In the genomic region with DNA sequence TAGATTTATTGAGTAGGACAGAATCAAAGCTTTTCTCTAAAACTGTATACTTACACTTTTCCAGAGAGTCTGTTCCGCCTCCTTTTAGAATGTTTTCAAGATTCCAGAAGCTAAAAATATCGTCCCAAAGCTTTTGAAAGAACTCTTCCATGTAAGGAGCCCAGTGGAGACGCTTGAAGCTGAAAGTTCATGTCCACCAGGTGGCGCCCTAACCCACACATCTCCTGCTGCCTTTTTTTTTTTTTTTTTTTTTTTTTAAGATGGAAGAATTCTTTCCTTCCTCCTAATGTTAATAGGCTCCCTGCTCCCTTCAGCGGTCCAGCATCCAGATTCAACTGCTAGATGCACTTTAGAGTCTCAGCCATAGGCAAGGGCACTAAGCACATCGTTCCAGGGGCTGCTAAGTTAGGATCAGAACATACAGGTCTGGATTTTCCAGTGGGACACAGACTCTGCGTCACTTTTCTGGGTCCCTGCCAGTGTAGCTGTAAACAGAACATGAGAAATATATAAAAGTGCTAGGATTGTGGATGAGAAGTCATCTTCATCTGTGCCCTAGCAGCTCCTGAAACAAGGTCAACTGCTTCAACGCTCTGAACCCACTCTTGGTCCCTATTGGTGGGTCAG, we compare ENCODE assay signal across 8 mouse cellular contexts. TPM values are rescaled to one million over a fixed set of nuclear protein-coding genes. Genes with fewer than 3 reads are reported as not detected.
DNase-seq lines count a peak whose midpoint lies in the region; ATAC-seq and TF ChIP-seq lines count a peak whose summit lies in the region.

No protein-coding gene starts in this region.

- ATAC-seq in CD4-positive, CD25-positive, alpha-beta regulatory T cell, adult 4 months, result no peak
- no peak for ATAC-seq in Patski

- peak; percentile 75 for TF ChIP-seq CTCF in Patski (IDR thresholded peaks at IDR 0.05)

- POLR2A ChIA-PET in Patski (lab: Charles Lee), result interaction anchor here (0.6 to 1.0 kb wide), 5 partner anchors 16 to 389 kb away, joined by 3 to 7 read pairs (median 4); a partner anchor contains a TSS

- no peaks in the 10 kb centered on the region for H3K27me3 ChIP-seq in Patski

- CTCF ChIA-PET in Patski (lab: Charles Lee), result interaction anchor here (1.0 to 8.1 kb wide), 11 partner anchors 9 to 126 kb away, joined by 3 to 49 read pairs (median 6); a partner anchor contains a TSS

- DNase-seq in CD4-positive, CD25-positive, alpha-beta regulatory T cell, adult 2 months (ENCODE audit: low read depth, low spot score), result peak; percentile 94
- DNase-seq in Patski (ENCODE audit: low read depth, low spot score), result no peak
- DNase-seq in cerebellum, postnatal 36 days, result peak; percentile 85 to 86
- DNase-seq in heart, adult 8-10 months (ENCODE audit: low spot score), result peak; percentile 88
- DNase-seq in layer of hippocampus, postnatal 14 days (ENCODE audit: low spot score in 2 of 2), result peak; percentile 78 to 90
- peak; percentile 89 to 90 for DNase-seq in lung, postnatal 4 days
- peak; percentile 56 to 69 for DNase-seq in spleen, postnatal 36 days (ENCODE audit: low spot score in 2 of 2)

- in situ Hi-C loops in Patski (cut with MboI; ENCODE audit: low pct_unique_long_range_greater_than_20kb), result loop anchor here (5.0 kb wide), 1 partner anchor 102 kb away; no protein-coding TSS in a partner anchor

RNA-seq across cellular contexts. Expression of a gene that starts 2.5 kb away (rescaled TPM):
- polyA plus RNA-seq in CD4-positive, CD25-positive, alpha-beta regulatory T cell, adult 4 months (2017; shearing (Covaris generic)), result 1 to 10 TPM; 6.8 to 7.5 TPM
- 34.3 TPM for polyA plus RNA-seq in Patski (2021)
- total RNA-seq in heart, adult 8-10 months (2022), result 10 to 100 TPM; 19.4 to 22.3 (median 20.0) TPM
- 1 to 10 TPM; 9.2 TPM for total RNA-seq in layer of hippocampus, postnatal 14 days (2021)

RNA-seq across cellular contexts. Expression of a gene that starts 15.8 kb away (rescaled TPM):
- polyA plus RNA-seq in CD4-positive, CD25-positive, alpha-beta regulatory T cell, adult 4 months (2017; shearing (Covaris generic)), result 1 to 10 TPM; 4.5 to 7.2 TPM
- 34.6 TPM for polyA plus RNA-seq in Patski (2021)
- total RNA-seq in heart, adult 8-10 months (2022), result 10 to 100 TPM; 11.1 to 16.5 (median 13.6) TPM
- total RNA-seq in layer of hippocampus, postnatal 14 days (2021), result 10 to 100 TPM; 18.6 to 19.2 TPM

RNA-seq across cellular contexts. Expression of a gene that starts 19.1 kb away (rescaled TPM):
- polyA plus RNA-seq in CD4-positive, CD25-positive, alpha-beta regulatory T cell, adult 4 months (2017; shearing (Covaris generic)), result 10 to 100 TPM; 19.5 to 21.0 TPM
- polyA plus RNA-seq in Patski (2021), result 59.5 TPM
- total RNA-seq in heart, adult 8-10 months (2022), result 10 to 100 TPM; 16.8 to 25.4 (median 21.6) TPM
- 10 to 100 TPM; 95.0 to 99.2 TPM for total RNA-seq in layer of hippocampus, postnatal 14 days (2021)

RNA-seq across cellular contexts. Expression of a gene that starts 54.4 kb away (rescaled TPM):
- polyA plus RNA-seq in CD4-positive, CD25-positive, alpha-beta regulatory T cell, adult 4 months (2017; shearing (Covaris generic)), result 10 to 100 TPM; 11.4 to 17.4 TPM
- polyA plus RNA-seq in Patski (2021), result 47.6 TPM
- 10 to 100 TPM; 17.7 to 23.2 (median 22.2) TPM for total RNA-seq in heart, adult 8-10 months (2022)
- total RNA-seq in layer of hippocampus, postnatal 14 days (2021), result 10 to 100 TPM; 54.0 to 54.7 TPM

RNA-seq across cellular contexts. Expression of a gene that starts 57.4 kb away (rescaled TPM):
- not detected for polyA plus RNA-seq in CD4-positive, CD25-positive, alpha-beta regulatory T cell, adult 4 months (2017; shearing (Covaris generic))
- polyA plus RNA-seq in Patski (2021), result 0.04 TPM
- total RNA-seq in heart, adult 8-10 months (2022), result 10 to 100 TPM in 1 of 4 experiments, 1 to 10 TPM in 3; 5.6 to 11.1 (median 6.1) TPM
- 1 to 10 TPM in 1 of 2 experiments, under 1 TPM in 1; 0.26 to 1.7 TPM for total RNA-seq in layer of hippocampus, postnatal 14 days (2021)
